Mouse (Mus musculus): ENCODE results near the gene Olfr1200.

DNA sequence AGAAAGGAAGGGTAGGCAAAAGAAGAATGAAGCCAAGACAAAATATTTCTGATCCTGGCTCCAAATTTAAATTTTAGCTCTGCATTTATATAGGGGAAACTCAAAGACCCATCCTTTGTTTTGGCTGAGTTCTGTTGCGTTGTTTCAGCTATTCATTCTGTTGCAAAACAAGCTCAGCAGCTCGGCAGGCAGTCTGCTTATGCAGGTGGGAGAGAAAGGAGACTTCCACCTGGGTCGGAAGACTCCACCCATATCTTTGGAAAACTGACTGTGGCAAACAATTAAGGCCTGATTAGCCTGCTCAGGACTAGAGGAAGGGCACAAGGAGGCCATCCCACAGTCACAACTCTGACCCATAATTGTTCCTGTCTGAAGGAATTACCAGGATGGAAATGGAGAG, 26.9 kb downstream of the Olfr1200 start:
- no peak for TF ChIP-seq POLR2A (IDR thresholded peaks at IDR 0.05; ENCODE audit: borderline replicate concordance, low read depth, low read length)
- TF ChIP-seq CTCF (IDR thresholded peaks at IDR 0.05; ENCODE audit: low read depth, low read length) = no peak
